Mouse (Mus musculus) CD4-positive naive resting alpha-beta T cell, adult 57 days (primary cell): Measurements from ENCODE around the gene Cd53. TPM values are rescaled to one million over a fixed set of nuclear protein-coding genes. Genes with fewer than 3 reads are reported as not detected.

Experiments used
- total RNA-seq: library from RNA; stranded (reverse); gene quantifications from one replicate; pipeline ENCODE4 v1.2.4, GENCODE M21; 2023

The Cd53 gene
- total RNA-seq, result 722 TPM

GRCm38 (mm10) chr3:106789930-106790329 is at the start of gene Cd53:
Cd53 (minus strand) TSS chr3:106790149.

DNA sequence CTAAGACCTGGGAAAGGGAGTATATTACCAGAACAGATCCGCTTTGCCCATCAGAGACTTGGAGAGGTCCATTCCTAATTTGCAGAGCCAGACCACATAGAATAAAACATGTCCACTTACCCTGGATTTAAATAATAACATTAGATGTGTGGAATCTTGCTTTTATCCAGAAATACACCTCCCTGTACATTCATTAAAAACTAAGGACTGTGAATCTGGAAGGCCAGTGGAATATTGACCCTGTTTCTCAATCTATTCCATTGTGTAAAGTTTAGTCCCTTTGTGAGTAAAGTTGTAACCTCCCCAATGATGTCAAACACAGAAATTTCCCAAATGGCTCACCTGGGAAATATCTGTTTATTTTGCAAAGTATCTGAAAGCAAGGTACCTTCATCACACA is 36.2 kb upstream of the Cd53 start, which contains the start of gene Olfr266:
Gene Olfr266 (minus strand): TSS at position 101 of the 400 bp plus-strand sequence.

Other genes starting within 250 kb of the Cd53 start
- gene Dram2, start 242.4 kb downstream of the Cd53 start, total RNA-seq, result 30.4 TPM
- 51.3 TPM for gene Cept1, start 242.3 kb downstream of the Cd53 start, total RNA-seq
- 51.1 TPM for gene Lrif1, start 105.2 kb downstream of the Cd53 start, total RNA-seq
- gene Olfr266, start 36.1 kb upstream of the Cd53 start, total RNA-seq, result not detected
- gene Kcna3, start 246.0 kb upstream of the Cd53 start, total RNA-seq, result 50.2 TPM